Mouse (Mus musculus) heart, adult 8-10 months (tissue): ENCODE results near the gene Cldn5. TPM values are rescaled to one million over a fixed set of nuclear protein-coding genes. Genes with fewer than 3 reads are reported as not detected.

Experiments
- DNase-seq: peaks from one replicate; pipeline ENCODE4 v3.0.0; 2022; ENCODE audit warnings: low spot score
- total RNA-seq, 4 experiments: library from RNA; stranded (reverse); gene quantifications; 2 replicates each; pipeline ENCODE4 v1.2.4; 2022

The Cldn5 gene
- total RNA-seq, 4 experiments from 2014 or later, result 13.1 to 24.3 (median 15.1) TPM

- DNase-seq, result no peak
Measured at GRCm38 (mm10) chr16:18785025-18785424, 8.4 kb downstream of the Cldn5 start.

- DNase-seq, result no peak
Measured at GRCm38 (mm10) chr16:18785485-18785884, 8.8 kb downstream of the Cldn5 start.

- no peak for DNase-seq
Measured at GRCm38 (mm10) chr16:18786652-18787051, 10.0 kb downstream of the Cldn5 start.

- no peak for DNase-seq
Measured at GRCm38 (mm10) chr16:18788627-18789406, 12.2 kb downstream of the Cldn5 start.

- DNase-seq, result no peak
Measured at GRCm38 (mm10) chr16:18795223-18795899, 18.7 kb downstream of the Cldn5 start.

GRCm38 (mm10) chr16:18796645-18797044 is 20.0 kb downstream of the Cldn5 start:
- no peak for DNase-seq

- DNase-seq, result no peak
Measured at GRCm38 (mm10) chr16:18798151-18798550, 21.5 kb downstream of the Cldn5 start.

GRCm38 (mm10) chr16:18798841-18799240 is 22.2 kb downstream of the Cldn5 start:
- DNase-seq, result peak; percentile 66

GRCm38 (mm10) chr16:18805746-18806145 is 29.1 kb downstream of the Cldn5 start:
- no peak for DNase-seq

GRCm38 (mm10) chr16:18809001-18809400 is 32.4 kb downstream of the Cldn5 start:
- DNase-seq, result no peak

- DNase-seq, result no peak
Measured at GRCm38 (mm10) chr16:18811032-18811431, 34.4 kb downstream of the Cldn5 start.

- DNase-seq, result peak; percentile 94
Measured at GRCm38 (mm10) chr16:18811468-18812384, 35.1 kb downstream of the Cldn5 start, which contains the start of the genes Ufd1 and Cdc45. TSS of gene Ufd1 (plus strand) at chr16:18811779. TSS of gene Cdc45 (minus strand) at chr16:18811987.

- no peak for DNase-seq
Measured at GRCm38 (mm10) chr16:18812385-18812910, 35.8 kb downstream of the Cldn5 start.

- DNase-seq, result no peak
Measured at GRCm38 (mm10) chr16:18822356-18822755, 45.7 kb downstream of the Cldn5 start.

- no peak for DNase-seq
Measured at GRCm38 (mm10) chr16:18822925-18823324, 46.3 kb downstream of the Cldn5 start.

Other genes with a start within 250 kb of the Cldn5 start
- 1 to 10 TPM; 1.0 to 2.0 (median 1.1) TPM for gene Tbx1, start 186.2 kb upstream of the Cldn5 start, total RNA-seq
- 1 to 10 TPM in 1 of 4 experiments, under 1 TPM in 3; 0.28 to 1.9 (median 0.36) TPM for gene Gp1bb, start 154.4 kb upstream of the Cldn5 start, total RNA-seq
- 1 to 10 TPM in 1 of 4 experiments, under 1 TPM in 3; 0.46 to 2.0 (median 0.66) TPM for gene Gm49601, start 150.4 kb upstream of the Cldn5 start, total RNA-seq
- 1 to 10 TPM; 2.2 to 4.1 (median 3.0) TPM for gene Sept5, start 146.9 kb upstream of the Cldn5 start, total RNA-seq
- 10 to 100 TPM; 52.6 to 58.4 (median 55.9) TPM for gene Ufd1, start 34.9 kb downstream of the Cldn5 start, total RNA-seq
- 1 to 10 TPM; 1.9 to 3.0 (median 2.3) TPM for gene Cdc45, start 35.1 kb downstream of the Cldn5 start, total RNA-seq
- 10 to 100 TPM; 21.1 to 28.7 (median 26.2) TPM for gene 2510002D24Rik, start 59.7 kb downstream of the Cldn5 start, total RNA-seq
- 1 to 10 TPM in 2 of 4 experiments, under 1 TPM in 1, not detected in 1; 0.14 to 4.6 (median 2.0) TPM for gene Gm28539, start 59.7 kb downstream of the Cldn5 start, total RNA-seq
- gene Mrpl40, start 100.0 kb downstream of the Cldn5 start, total RNA-seq, result 10 to 100 TPM; 47.0 to 60.1 (median 55.2) TPM
- gene Hira, start 100.2 kb downstream of the Cldn5 start, total RNA-seq, result 10 to 100 TPM; 15.9 to 22.3 (median 20.9) TPM